Mouse (Mus musculus): ENCODE data around the gene Pomgnt1.
A peak's percentile ranks its signal among the peaks of the same experiment; 100 is the strongest.

Pomgnt1 gene

GRCm38 (mm10) chr4:116174466-116175116 is 51.0 kb downstream of the Pomgnt1 start:
- DNase-seq = peak; percentile 67

GRCm38 (mm10) chr4:116175136-116175535 is 51.5 kb downstream of the Pomgnt1 start:
- DNase-seq = no peak

- no peak for DNase-seq
Observed at GRCm38 (mm10) chr4:116175711-116176542, 52.3 kb downstream of the Pomgnt1 start.

GRCm38 (mm10) chr4:116176543-116176988 is 52.9 kb downstream of the Pomgnt1 start:
- DNase-seq = peak; percentile 90

GRCm38 (mm10) chr4:116177140-116177539 is 53.5 kb downstream of the Pomgnt1 start:
- DNase-seq = peak; percentile 86

- DNase-seq = no peak
Observed at GRCm38 (mm10) chr4:116182079-116182478, 58.4 kb downstream of the Pomgnt1 start.

GRCm38 (mm10) chr4:116182745-116183144 is 59.1 kb downstream of the Pomgnt1 start:
- peak; percentile 65 for DNase-seq

GRCm38 (mm10) chr4:116185083-116185482 is 61.4 kb downstream of the Pomgnt1 start:
- no peak for DNase-seq

GRCm38 (mm10) chr4:116192286-116192835 is 68.7 kb downstream of the Pomgnt1 start:
- DNase-seq = peak; percentile 66

- no peak for DNase-seq
Observed at GRCm38 (mm10) chr4:116193583-116194383, 70.1 kb downstream of the Pomgnt1 start.

- no peak for DNase-seq
Observed at GRCm38 (mm10) chr4:116198422-116198821, 74.8 kb downstream of the Pomgnt1 start.

GRCm38 (mm10) chr4:116204422-116204821 is 80.8 kb downstream of the Pomgnt1 start:
- no peak for DNase-seq

- no peak for DNase-seq
Observed at GRCm38 (mm10) chr4:116206531-116206930, 82.9 kb downstream of the Pomgnt1 start.

- no peak for DNase-seq
Observed at GRCm38 (mm10) chr4:116208891-116209290, 85.3 kb downstream of the Pomgnt1 start.
